Mouse (Mus musculus) splenic B cell, adult 2 months (primary cell): ENCODE data around the gene Tbc1d9b.
A peak's percentile ranks its signal among the peaks of the same experiment; 100 is the strongest.
"Not testable (repeated sequence)": the region's sequence is repeated elsewhere in the genome, so short reads cannot be mapped to it uniquely, and the experiment has no call there.

Experiments used
- DNase-seq: peaks from one replicate; pipeline ENCODE4 v3.0.0-alpha.2; 2011; ENCODE audit warnings: low read depth, low spot score
- H3K27me3 ChIP-seq: 2 replicates; pipeline ENCODE4 v1.6.1; 2012; ENCODE audit warnings: mild to moderate bottlenecking, low read length, moderate library complexity, mixed read lengths; ENCODE audit not compliant: control insufficient read depth, poor library complexity, insufficient read depth, severe bottlenecking
- H3K36me3 ChIP-seq: 2 replicates; pipeline ENCODE4 v1.6.1; 2012; ENCODE audit warnings: mild to moderate bottlenecking, low read length, moderate library complexity, mixed read lengths; ENCODE audit not compliant: control insufficient read depth, poor library complexity, insufficient read depth, severe bottlenecking

Tbc1d9b gene

GRCm38 (mm10) chr11:50130811-50131766 lies at the start of gene Tbc1d9b:
Gene Tbc1d9b (plus strand): TSS chr11:50131396.
- Histone ChIP-seq H3K36me3 (no peaks in the 10 kb centered on the region), H3K27me3 (no peaks in the 10 kb centered on the region)
- peak; percentile 93 for DNase-seq

- peaks cover 22% of the 10 kb centered on the region; the same call in 1 of the 2 replicates for H3K36me3 ChIP-seq
- no peak for DNase-seq
- no peaks in the 10 kb centered on the region for H3K27me3 ChIP-seq
Measured at GRCm38 (mm10) chr11:50086211-50086610, 45.0 kb upstream of the Tbc1d9b start.

- DNase-seq = no peak
- Histone ChIP-seq H3K36me3 (peaks cover 31% of the 10 kb centered on the region; the same call in 1 of the 2 replicates), H3K27me3 (no peaks in the 10 kb centered on the region)
Measured at GRCm38 (mm10) chr11:50089840-50090239, 41.4 kb upstream of the Tbc1d9b start.

GRCm38 (mm10) chr11:50090982-50091675 lies 40.1 kb upstream of the Tbc1d9b start:
- Histone ChIP-seq H3K36me3 (peaks cover 32% of the 10 kb centered on the region; the same call in 1 of the 2 replicates), H3K27me3 (no peaks in the 10 kb centered on the region)
- no peak for DNase-seq

GRCm38 (mm10) chr11:50091681-50092080 lies 39.5 kb upstream of the Tbc1d9b start:
- H3K27me3 ChIP-seq = no peaks in the 10 kb centered on the region
- no peak for DNase-seq
- H3K36me3 ChIP-seq = peaks cover 29% of the 10 kb centered on the region; the same call in 1 of the 2 replicates

GRCm38 (mm10) chr11:50095661-50096060 lies 35.5 kb upstream of the Tbc1d9b start:
- H3K27me3 ChIP-seq = no peaks in the 10 kb centered on the region
- no peak for DNase-seq
- peaks cover 13% of the 10 kb centered on the region for H3K36me3 ChIP-seq

GRCm38 (mm10) chr11:50097091-50097490 lies 34.1 kb upstream of the Tbc1d9b start:
- H3K27me3 ChIP-seq = no peaks in the 10 kb centered on the region
- DNase-seq = no peak
- H3K36me3 ChIP-seq = peaks cover 10% of the 10 kb centered on the region

- H3K27me3 ChIP-seq = no peaks in the 10 kb centered on the region
- H3K36me3 ChIP-seq = peaks cover 9% of the 10 kb centered on the region
- no peak for DNase-seq
Measured at GRCm38 (mm10) chr11:50098961-50099481, 32.2 kb upstream of the Tbc1d9b start.

- no peak for DNase-seq
- Histone ChIP-seq H3K36me3 (peaks cover 8% of the 10 kb centered on the region), H3K27me3 (no peaks in the 10 kb centered on the region)
Measured at GRCm38 (mm10) chr11:50099692-50100091, 31.5 kb upstream of the Tbc1d9b start.

- no peak for DNase-seq
- H3K27me3 ChIP-seq = no peaks in the 10 kb centered on the region
- peaks cover 5% of the 10 kb centered on the region for H3K36me3 ChIP-seq
Measured at GRCm38 (mm10) chr11:50100548-50101307, 30.5 kb upstream of the Tbc1d9b start.

- not testable (repeated sequence) for H3K27me3 ChIP-seq, H3K36me3 ChIP-seq, DNase-seq
Measured at GRCm38 (mm10) chr11:50101962-50102361, 29.2 kb upstream of the Tbc1d9b start.

GRCm38 (mm10) chr11:50104016-50104415 lies 27.2 kb upstream of the Tbc1d9b start:
- H3K27me3 ChIP-seq = no peaks in the 10 kb centered on the region
- no peak for DNase-seq
- H3K36me3 ChIP-seq = peaks cover 3% of the 10 kb centered on the region

GRCm38 (mm10) chr11:50105237-50105636 lies 26.0 kb upstream of the Tbc1d9b start:
- Histone ChIP-seq H3K27me3 (no peaks in the 10 kb centered on the region), H3K36me3 (peaks cover 3% of the 10 kb centered on the region; the same call in 1 of the 2 replicates)
- DNase-seq = no peak

GRCm38 (mm10) chr11:50106024-50106423 lies 25.2 kb upstream of the Tbc1d9b start:
- Histone ChIP-seq H3K36me3 (peaks cover 3% of the 10 kb centered on the region; the same call in 1 of the 2 replicates), H3K27me3 (no peaks in the 10 kb centered on the region)
- no peak for DNase-seq
